Mouse (Mus musculus) heart, embryonic 11.5 days (tissue): ENCODE results near the gene Ubtf. TPM values are rescaled to one million over a fixed set of nuclear protein-coding genes. Genes with fewer than 3 reads are reported as not detected.

Source experiments
- ATAC-seq: fragments of 200-750 bp; cut with Nextera tagmentation; replicated peaks from 2 replicates; pipeline ENCODE4 v1.8.0; 2017; ENCODE audit warnings: moderate library complexity; ENCODE audit not compliant: insufficient number of reproducible peaks, low FRiP score, low TSS enrichment
- H3K27ac ChIP-seq: fragments of 300-500 bp; sonication (generic); 2 replicates; pipeline ENCODE4 v1.5.1; 2014; ENCODE audit warnings: mild to moderate bottlenecking, low read depth, low read length
- H3K27me3 ChIP-seq: fragments of 300-500 bp; sonication (generic); 2 replicates; pipeline ENCODE4 v1.6.1; 2014; ENCODE audit warnings: mild to moderate bottlenecking, low read length, mixed read lengths; ENCODE audit not compliant: control insufficient read depth, insufficient read depth
- H3K36me3 ChIP-seq: fragments of 300-500 bp; sonication (generic); 2 replicates; pipeline ENCODE4 v1.6.1; 2014; ENCODE audit warnings: mild to moderate bottlenecking, low read length, moderate library complexity, mixed read lengths; ENCODE audit not compliant: control insufficient read depth, insufficient read depth
- H3K4me1 ChIP-seq: fragments of 300-500 bp; sonication (generic); 2 replicates; pipeline ENCODE4 v1.6.1; 2014; ENCODE audit warnings: low read length; ENCODE audit not compliant: control insufficient read depth, insufficient read depth
- H3K4me2 ChIP-seq: fragments of 300-500 bp; sonication (generic); 2 replicates; pipeline ENCODE4 v1.6.1; 2014; ENCODE audit warnings: mild to moderate bottlenecking, moderate library complexity
- H3K4me3 ChIP-seq: fragments of 300-500 bp; sonication (generic); 2 replicates; pipeline ENCODE4 v1.5.1; 2014; ENCODE audit warnings: low read depth, low read length
- H3K9ac ChIP-seq: fragments of 300-500 bp; sonication (generic); 2 replicates; pipeline ENCODE4 v1.6.1; 2014; ENCODE audit warnings: mild to moderate bottlenecking, low read depth, low read length, moderate library complexity
- H3K9me3 ChIP-seq: fragments of 300-500 bp; sonication (generic); replicated peaks from 2 replicates; pipeline ENCODE4 v1.6.1; 2016; ENCODE audit warnings: low read length; ENCODE audit not compliant: control insufficient read depth
- WGBS: fragments of 180-500 bp; shearing (Covaris S2); extraction: QIAGEN DNeasy Blood & Tissue Kit; methylation state at CpG from one replicate; pipeline ENCODE4 v1.1.7; 2014; ENCODE audit not compliant: insufficient replicate concordance; 5-methylcytosine and 5-hydroxymethylcytosine counted together
- polyA plus RNA-seq: library from polyadenylated mRNA; unstranded; fragments of >200 nt; fragmentation: Nextera tagmentation; extraction: Ambion mirVana; gene quantifications from 2 replicates; pipeline ENCODE4 v1.2.1, GENCODE M21; 2014

Ubtf gene
- polyA plus RNA-seq, 1 experiment from 2014 or later = 56.4 TPM

- H3K9me3 ChIP-seq = no peaks in the 10 kb centered on the region
- no peak overlapping the region for H3K27ac ChIP-seq
- ATAC-seq = no peak
- 59% methylated on average over 4 of the region's 4 CpGs for WGBS
- H3K27me3 ChIP-seq = no peaks in the 10 kb centered on the region
- no peak overlapping the region for H3K9ac ChIP-seq
- no peaks in the 10 kb centered on the region for H3K36me3 ChIP-seq
- no peak overlapping the region for H3K4me3 ChIP-seq
- no peak overlapping the region for H3K4me2 ChIP-seq
- H3K4me1 ChIP-seq = no peaks in the 10 kb centered on the region
Observed at GRCm38 (mm10) chr11:102339624-102340023, 20.1 kb upstream of the Ubtf start.

- Histone ChIP-seq H3K4me3 (no peak overlapping the region), H3K4me2 (no peak overlapping the region), H3K9ac (no peak overlapping the region), H3K36me3 (no peaks in the 10 kb centered on the region), H3K27me3 (no peaks in the 10 kb centered on the region), H3K4me1 (no peaks in the 10 kb centered on the region), H3K9me3 (no peaks in the 10 kb centered on the region), H3K27ac (no peak overlapping the region)
- no peak for ATAC-seq
- WGBS = 71% methylated on average over 11 of the region's 11 CpGs
Observed at GRCm38 (mm10) chr11:102339195-102339594, 19.7 kb upstream of the Ubtf start.

- no peak for ATAC-seq
- no peak overlapping the region for H3K27ac ChIP-seq
- no peak overlapping the region for H3K4me2 ChIP-seq
- H3K36me3 ChIP-seq = no peaks in the 10 kb centered on the region
- H3K27me3 ChIP-seq = no peaks in the 10 kb centered on the region
- H3K9ac ChIP-seq = no peak overlapping the region
- H3K9me3 ChIP-seq = no peaks in the 10 kb centered on the region
- H3K4me3 ChIP-seq = no peak overlapping the region
- no peaks in the 10 kb centered on the region for H3K4me1 ChIP-seq
- WGBS = 25% methylated on average over 3 of the region's 3 CpGs
Observed at GRCm38 (mm10) chr11:102338561-102338960, 19.0 kb upstream of the Ubtf start.

GRCm38 (mm10) chr11:102337921-102338320 lies 18.4 kb upstream of the Ubtf start:
- ATAC-seq = no peak
- H3K36me3 ChIP-seq = no peaks in the 10 kb centered on the region
- WGBS = 64% methylated on average over 1 of the region's 1 CpGs

GRCm38 (mm10) chr11:102336191-102336590 lies 16.6 kb upstream of the Ubtf start:
- Histone ChIP-seq H3K9ac (no peak overlapping the region), H3K4me3 (no peak overlapping the region), H3K4me2 (no peak overlapping the region), H3K4me1 (no peaks in the 10 kb centered on the region), H3K27ac (no peak overlapping the region), H3K36me3 (no peaks in the 10 kb centered on the region), H3K9me3 (no peaks in the 10 kb centered on the region), H3K27me3 (no peaks in the 10 kb centered on the region)
- no peak for ATAC-seq
- WGBS = 76% methylated on average over 1 of the region's 1 CpGs

More at GRCm38 (mm10) chr11:102337921-102338320, 18.4 kb upstream of the Ubtf start:
- Histone ChIP-seq H3K4me2 (no peak overlapping the region), H3K4me3 (no peak overlapping the region), H3K27me3 (no peaks in the 10 kb centered on the region), H3K9me3 (no peaks in the 10 kb centered on the region), H3K4me1 (no peaks in the 10 kb centered on the region), H3K9ac (no peak overlapping the region), H3K27ac (no peak overlapping the region)

- no peak for ATAC-seq
- H3K4me3 ChIP-seq = no peak overlapping the region
- no peaks in the 10 kb centered on the region for H3K36me3 ChIP-seq
- H3K27me3 ChIP-seq = no peaks in the 10 kb centered on the region
- 33% methylated on average over 9 of the region's 9 CpGs for WGBS
- H3K9me3 ChIP-seq = no peaks in the 10 kb centered on the region
- no peak overlapping the region for H3K4me2 ChIP-seq
- no peaks in the 10 kb centered on the region for H3K4me1 ChIP-seq
- H3K9ac ChIP-seq = no peak overlapping the region
- no peak overlapping the region for H3K27ac ChIP-seq
Observed at GRCm38 (mm10) chr11:102334973-102335700, 15.6 kb upstream of the Ubtf start.

- H3K9ac ChIP-seq = no peak overlapping the region
Observed at GRCm38 (mm10) chr11:102334010-102334409, 14.5 kb upstream of the Ubtf start.

GRCm38 (mm10) chr11:102333061-102333460 lies 13.5 kb upstream of the Ubtf start:
- no peak for ATAC-seq
- no peaks in the 10 kb centered on the region for H3K4me1 ChIP-seq
- no peak overlapping the region for H3K4me3 ChIP-seq
- H3K9ac ChIP-seq = no peak overlapping the region
- no peaks in the 10 kb centered on the region for H3K36me3 ChIP-seq
- H3K27ac ChIP-seq = no peak overlapping the region
- no peak overlapping the region for H3K4me2 ChIP-seq
- H3K27me3 ChIP-seq = no peaks in the 10 kb centered on the region
- H3K9me3 ChIP-seq = no peaks in the 10 kb centered on the region

More at GRCm38 (mm10) chr11:102334010-102334409, 14.5 kb upstream of the Ubtf start:
- Histone ChIP-seq H3K9me3 (no peaks in the 10 kb centered on the region), H3K36me3 (no peaks in the 10 kb centered on the region), H3K27me3 (no peaks in the 10 kb centered on the region), H3K4me1 (no peaks in the 10 kb centered on the region), H3K4me3 (no peak overlapping the region), H3K4me2 (no peak overlapping the region), H3K27ac (no peak overlapping the region)
- ATAC-seq = no peak
- WGBS = 51% methylated on average over 4 of the region's 4 CpGs

GRCm38 (mm10) chr11:102331806-102332205 lies 12.3 kb upstream of the Ubtf start:
- ATAC-seq = no peak
- H3K27me3 ChIP-seq = no peaks in the 10 kb centered on the region
- no peaks in the 10 kb centered on the region for H3K4me1 ChIP-seq
- no peak overlapping the region for H3K4me3 ChIP-seq
- 30% methylated on average over 4 of the region's 4 CpGs for WGBS
- H3K4me2 ChIP-seq = no peak overlapping the region
- no peak overlapping the region for H3K27ac ChIP-seq
- no peaks in the 10 kb centered on the region for H3K9me3 ChIP-seq
- no peaks in the 10 kb centered on the region for H3K36me3 ChIP-seq
- H3K9ac ChIP-seq = no peak overlapping the region
